Mouse (Mus musculus) kidney, adult 2 months (tissue): ENCODE measurements at regions not wholly inside any gene's neighbourhood (a gene's known extent, or its start where the extent isn't known, plus 50 kb on each side); places are given as distances from the start of the nearest gene placed in this dataset.
A peak's percentile ranks its signal among the peaks of the same experiment; 100 is the strongest.

Experiments
- DNase-seq: peaks from one replicate; pipeline ENCODE4 v3.0.0; 2021
- H3K27ac ChIP-seq: fragments of 200-500 bp; 2 replicates; pipeline ENCODE4 v1.5.1; 2012; ENCODE audit warnings: low read depth, low read length, control low read depth, inconsistent platforms; ENCODE audit not compliant: insufficient read depth
- H3K27me3 ChIP-seq: fragments of 200-500 bp; replicated peaks from 2 replicates; pipeline ENCODE4 v1.6.1; 2012; ENCODE audit warnings: mild to moderate bottlenecking, moderate library complexity, low read length, inconsistent platforms; ENCODE audit not compliant: control insufficient read depth, insufficient read depth
- H3K36me3 ChIP-seq: fragments of 200-500 bp; 2 replicates; pipeline ENCODE4 v1.6.1; 2012; ENCODE audit warnings: mild to moderate bottlenecking, moderate library complexity, low read length, inconsistent platforms; ENCODE audit not compliant: control insufficient read depth, insufficient read depth
- H3K4me1 ChIP-seq: fragments of 200-500 bp; 2 replicates; pipeline ENCODE4 v1.6.1; 2011; ENCODE audit warnings: low read length; ENCODE audit not compliant: control insufficient read depth, insufficient read depth
- H3K4me3 ChIP-seq: fragments of 200-500 bp; 2 replicates; pipeline ENCODE4 v1.5.1; 2011; ENCODE audit warnings: mild to moderate bottlenecking, low read depth, low read length, control low read depth; ENCODE audit not compliant: insufficient read depth
- CTCF ChIP-seq: fragments of 200-500 bp; conservative IDR thresholded peaks from 2 replicates; pipeline ENCODE4 v1.5.1; 2011; ENCODE audit warnings: low read depth, mild to moderate bottlenecking, control low read depth, low read length, moderate library complexity, mixed read lengths; ENCODE audit not compliant: insufficient read depth, insufficient read length
- POLR2A ChIP-seq: fragments of 200-500 bp; IDR thresholded peaks from one replicate; pipeline ENCODE4 v1.6.1; 2011; ENCODE audit warnings: low read depth, low read length, control low read depth
- WGBS: fragments of 180-500 bp; shearing (Covaris S2); methylation state at CpG from one replicate; pipeline ENCODE4 v1.1.7; 2018; 5-methylcytosine and 5-hydroxymethylcytosine counted together

GRCm38 (mm10) chr4:97025446-97026040 lies 157.4 kb downstream of the Gm10192 start:
- no peak overlapping the region for H3K4me3 ChIP-seq
- no peaks in the 10 kb centered on the region for H3K4me1 ChIP-seq
- peak; percentile 4 for DNase-seq
- no peaks in the 10 kb centered on the region for H3K27me3 ChIP-seq
- H3K36me3 ChIP-seq, result no peaks in the 10 kb centered on the region
- 44% methylated on average over 4 of the region's 4 CpGs for WGBS
- H3K27ac ChIP-seq, result no peak overlapping the region
- no peak for TF ChIP-seq POLR2A
- no peak for TF ChIP-seq CTCF

- no peak overlapping the region for H3K4me3 ChIP-seq
- no peaks in the 10 kb centered on the region for H3K27me3 ChIP-seq
- TF ChIP-seq POLR2A (no peak), CTCF (no peak)
- no peak overlapping the region for H3K27ac ChIP-seq
- DNase-seq, result no peak
- no peaks in the 10 kb centered on the region for H3K4me1 ChIP-seq
- H3K36me3 ChIP-seq, result no peaks in the 10 kb centered on the region
Measured at GRCm38 (mm10) chr4:97001321-97001720, 181.6 kb downstream of the Gm10192 start.

- TF ChIP-seq POLR2A, result no peak
- no peak for TF ChIP-seq CTCF
- Histone ChIP-seq H3K4me3 (no peak overlapping the region), H3K4me1 (no peaks in the 10 kb centered on the region), H3K27ac (no peak overlapping the region), H3K27me3 (no peaks in the 10 kb centered on the region), H3K36me3 (no peaks in the 10 kb centered on the region)
- DNase-seq, result no peak
- 61% methylated on average over 2 of the region's 2 CpGs for WGBS
Measured at GRCm38 (mm10) chr4:96980311-96980710, 195.3 kb upstream of the Gm12695 start.

- Histone ChIP-seq H3K27ac (no peak overlapping the region), H3K4me1 (no peaks in the 10 kb centered on the region), H3K27me3 (no peaks in the 10 kb centered on the region), H3K36me3 (no peaks in the 10 kb centered on the region), H3K4me3 (no peak overlapping the region)
- WGBS, result 84% methylated on average over 3 of the region's 3 CpGs
- TF ChIP-seq CTCF (no peak), POLR2A (no peak)
- DNase-seq, result no peak
Measured at GRCm38 (mm10) chr4:96979876-96980275, 194.9 kb upstream of the Gm12695 start.

- 42% methylated on average over 3 of the region's 3 CpGs for WGBS
- no peaks in the 10 kb centered on the region for H3K36me3 ChIP-seq
- no peak for TF ChIP-seq CTCF
- no peak for TF ChIP-seq POLR2A
Measured at GRCm38 (mm10) chr4:96974935-96975334, 189.9 kb upstream of the Gm12695 start.

GRCm38 (mm10) chr4:96973804-96974203 lies 188.8 kb upstream of the Gm12695 start:
- WGBS, result 51% methylated on average over 1 of the region's 1 CpGs
- no peak for DNase-seq
- H3K36me3 ChIP-seq, result no peaks in the 10 kb centered on the region
- no peaks in the 10 kb centered on the region for H3K27me3 ChIP-seq
- H3K27ac ChIP-seq, result no peak overlapping the region
- TF ChIP-seq POLR2A (no peak), CTCF (no peak)
- no peaks in the 10 kb centered on the region for H3K4me1 ChIP-seq
- no peak overlapping the region for H3K4me3 ChIP-seq

More at GRCm38 (mm10) chr4:96974935-96975334, 189.9 kb upstream of the Gm12695 start:
- H3K4me3 ChIP-seq, result no peak overlapping the region
- H3K27me3 ChIP-seq, result no peaks in the 10 kb centered on the region
- no peaks in the 10 kb centered on the region for H3K4me1 ChIP-seq
- no peak for DNase-seq
- H3K27ac ChIP-seq, result no peak overlapping the region

GRCm38 (mm10) chr4:96969199-96969598 lies 184.2 kb upstream of the Gm12695 start:
- no peaks in the 10 kb centered on the region for H3K4me1 ChIP-seq
- no peaks in the 10 kb centered on the region for H3K36me3 ChIP-seq
- no peaks in the 10 kb centered on the region for H3K27me3 ChIP-seq
- H3K27ac ChIP-seq, result no peak overlapping the region
- TF ChIP-seq CTCF, result no peak
- TF ChIP-seq POLR2A, result no peak
- 48% methylated on average over 5 of the region's 5 CpGs for WGBS
- DNase-seq, result no peak
- no peak overlapping the region for H3K4me3 ChIP-seq
